Mouse (Mus musculus) erythroblast, adult 5-6 weeks (primary cell): Measurements from ENCODE around the gene Olfr1040. TPM values are rescaled to one million over a fixed set of nuclear protein-coding genes. Genes with fewer than 3 reads are reported as not detected.
"Not testable (repeated sequence)": the region's sequence is repeated elsewhere in the genome, so short reads cannot be mapped to it uniquely, and the experiment has no call there.

Experiments
- ATAC-seq: replicated peaks from 2 replicates; pipeline ENCODE4 v1.8.0; 2016; ENCODE audit warnings: moderate number of reproducible peaks, mild to moderate bottlenecking, moderate TSS enrichment, inconsistent platforms; ENCODE audit not compliant: poor library complexity, low FRiP score, severe bottlenecking
- total RNA-seq, 2 experiments: library from RNA; stranded (forward) in 1 of 2; stranded (reverse) in 1 of 2; fragments of 150-400 nt in 1 of 2; fragments of 200-764, 138-1000 nt in 1 of 2; gene quantifications; 2 replicates each; pipeline versions ENCODE4 v1.2.3 to v1.2.4; 2015 to 2017; ENCODE audit warnings: low replicate concordance in 2 of 2

Olfr1040 gene
- not detected in 2 replicates for total RNA-seq (2015; ENCODE audit: low replicate concordance)
- 2.2 TPM in 1 of 2 replicates, not detected in the other for total RNA-seq (2017; ENCODE audit: low replicate concordance)

GRCm38 (mm10) chr2:86146632-86147031, at the start of gene Olfr1040:
Olfr1040 (minus strand) TSS chr2:86146732.
- ATAC-seq, result no peak

- no peak for ATAC-seq
Measured at GRCm38 (mm10) chr2:86195863-86196262, 49.3 kb upstream of the Olfr1040 start.

GRCm38 (mm10) chr2:86185583-86185982, 39.1 kb upstream of the Olfr1040 start, which contains the start of gene Olfr52:
Olfr52 (minus strand) TSS chr2:86185683.
- no peak for ATAC-seq

- ATAC-seq, result no peak
Measured at GRCm38 (mm10) chr2:86179950-86180349, 33.4 kb upstream of the Olfr1040 start.

GRCm38 (mm10) chr2:86177720-86178119, 31.2 kb upstream of the Olfr1040 start, which contains the start of gene Olfr1044:
Olfr1044 (minus strand) TSS chr2:86177820.
- ATAC-seq, result no peak

GRCm38 (mm10) chr2:86175422-86175821, 28.9 kb upstream of the Olfr1040 start:
- not testable (repeated sequence) for ATAC-seq

GRCm38 (mm10) chr2:86167422-86167821, 20.9 kb upstream of the Olfr1040 start, which contains the start of gene Olfr1043:
Olfr1043 (minus strand) TSS chr2:86167522.
- ATAC-seq, result no peak

GRCm38 (mm10) chr2:86161738-86162137, 15.2 kb upstream of the Olfr1040 start, which contains the start of gene Olfr1042:
Olfr1042 (minus strand) TSS chr2:86161838.
- no peak for ATAC-seq

- ATAC-seq, result no peak
Measured at GRCm38 (mm10) chr2:86135828-86136227, 10.7 kb downstream of the Olfr1040 start, which contains the start of gene Olfr1039. Olfr1039 (minus strand) TSS chr2:86135928.

Other genes with a start within 250 kb of the Olfr1040 start
- gene Olfr1024, start 241.7 kb downstream of the Olfr1040 start, total RNA-seq (2015; ENCODE audit: low replicate concordance), result not detected in 2 replicates
- not detected in 2 replicates for gene Olfr1024, start 241.7 kb downstream of the Olfr1040 start, total RNA-seq (2017; ENCODE audit: low replicate concordance)
- not detected in 2 replicates for gene Olfr1025-ps1, start 231.5 kb downstream of the Olfr1040 start, total RNA-seq (2015; ENCODE audit: low replicate concordance)
- gene Olfr1025-ps1, start 231.5 kb downstream of the Olfr1040 start, total RNA-seq (2017; ENCODE audit: low replicate concordance), result not detected in 2 replicates
- gene Olfr1026, start 225.2 kb downstream of the Olfr1040 start, total RNA-seq (2015; ENCODE audit: low replicate concordance), result not detected in 2 replicates
- not detected in 2 replicates for gene Olfr1026, start 225.2 kb downstream of the Olfr1040 start, total RNA-seq (2017; ENCODE audit: low replicate concordance)
- gene Olfr1028, start 196.3 kb downstream of the Olfr1040 start, total RNA-seq (2015; ENCODE audit: low replicate concordance), result not detected in 2 replicates
- 0.42 TPM in 1 of 2 replicates, not detected in the other for gene Olfr1028, start 196.3 kb downstream of the Olfr1040 start, total RNA-seq (2017; ENCODE audit: low replicate concordance)
- not detected in 2 replicates for gene Olfr1029, start 172.8 kb downstream of the Olfr1040 start, total RNA-seq (2015; ENCODE audit: low replicate concordance)
- gene Olfr1029, start 172.8 kb downstream of the Olfr1040 start, total RNA-seq (2017; ENCODE audit: low replicate concordance), result not detected in 2 replicates
- gene Olfr1030, start 167.5 kb downstream of the Olfr1040 start, total RNA-seq (2015; ENCODE audit: low replicate concordance), result not detected in 2 replicates
- not detected in 2 replicates for gene Olfr1030, start 167.5 kb downstream of the Olfr1040 start, total RNA-seq (2017; ENCODE audit: low replicate concordance)
- not detected in 2 replicates for gene Olfr1031, start 156.4 kb downstream of the Olfr1040 start, total RNA-seq (2015; ENCODE audit: low replicate concordance)
- not detected in 2 replicates for gene Olfr1031, start 156.4 kb downstream of the Olfr1040 start, total RNA-seq (2017; ENCODE audit: low replicate concordance)
- gene Olfr1032, start 141.2 kb downstream of the Olfr1040 start, total RNA-seq (2015; ENCODE audit: low replicate concordance), result not detected in 2 replicates
- not detected in 2 replicates for gene Olfr1032, start 141.2 kb downstream of the Olfr1040 start, total RNA-seq (2017; ENCODE audit: low replicate concordance)
- gene Olfr1033, start 126.1 kb downstream of the Olfr1040 start, total RNA-seq (2015; ENCODE audit: low replicate concordance), result not detected in 2 replicates
- not detected in 2 replicates for gene Olfr1033, start 126.1 kb downstream of the Olfr1040 start, total RNA-seq (2017; ENCODE audit: low replicate concordance)
- not detected in 2 replicates for gene Olfr1034, start 100.9 kb downstream of the Olfr1040 start, total RNA-seq (2015; ENCODE audit: low replicate concordance)
- not detected in 2 replicates for gene Olfr1034, start 100.9 kb downstream of the Olfr1040 start, total RNA-seq (2017; ENCODE audit: low replicate concordance)
- gene Olfr1036, start 72.7 kb downstream of the Olfr1040 start, total RNA-seq (2015; ENCODE audit: low replicate concordance), result not detected in 2 replicates
- gene Olfr1036, start 72.7 kb downstream of the Olfr1040 start, total RNA-seq (2017; ENCODE audit: low replicate concordance), result not detected in 2 replicates
- not detected in 2 replicates for gene Olfr1037, start 59.3 kb downstream of the Olfr1040 start, total RNA-seq (2015; ENCODE audit: low replicate concordance)
- gene Olfr1037, start 59.3 kb downstream of the Olfr1040 start, total RNA-seq (2017; ENCODE audit: low replicate concordance), result not detected in 2 replicates
- not detected in 2 replicates for gene Olfr1039, start 10.8 kb downstream of the Olfr1040 start, total RNA-seq (2015; ENCODE audit: low replicate concordance)
- not detected in 2 replicates for gene Olfr1039, start 10.8 kb downstream of the Olfr1040 start, total RNA-seq (2017; ENCODE audit: low replicate concordance)
- not detected in 2 replicates for gene Olfr1042, start 15.1 kb upstream of the Olfr1040 start, total RNA-seq (2015; ENCODE audit: low replicate concordance)
- gene Olfr1042, start 15.1 kb upstream of the Olfr1040 start, total RNA-seq (2017; ENCODE audit: low replicate concordance), result not detected in 2 replicates
- not detected in 2 replicates for gene Olfr1043, start 20.8 kb upstream of the Olfr1040 start, total RNA-seq (2015; ENCODE audit: low replicate concordance)
- not detected in 2 replicates for gene Olfr1043, start 20.8 kb upstream of the Olfr1040 start, total RNA-seq (2017; ENCODE audit: low replicate concordance)
- not detected in 2 replicates for gene Olfr1044, start 31.1 kb upstream of the Olfr1040 start, total RNA-seq (2015; ENCODE audit: low replicate concordance)
- gene Olfr1044, start 31.1 kb upstream of the Olfr1040 start, total RNA-seq (2017; ENCODE audit: low replicate concordance), result 1.1 TPM in 1 of 2 replicates, not detected in the other
- not detected in 2 replicates for gene Olfr52, start 39.0 kb upstream of the Olfr1040 start, total RNA-seq (2015; ENCODE audit: low replicate concordance)
- gene Olfr52, start 39.0 kb upstream of the Olfr1040 start, total RNA-seq (2017; ENCODE audit: low replicate concordance), result not detected in 2 replicates
- gene Olfr1045, start 56.3 kb upstream of the Olfr1040 start, total RNA-seq (2015; ENCODE audit: low replicate concordance), result not detected in 2 replicates
- gene Olfr1045, start 56.3 kb upstream of the Olfr1040 start, total RNA-seq (2017; ENCODE audit: low replicate concordance), result not detected in 2 replicates
- not detected in 2 replicates for gene Olfr1046, start 72.6 kb upstream of the Olfr1040 start, total RNA-seq (2015; ENCODE audit: low replicate concordance)
- gene Olfr1046, start 72.6 kb upstream of the Olfr1040 start, total RNA-seq (2017; ENCODE audit: low replicate concordance), result not detected in 2 replicates
- not detected in 2 replicates for gene Olfr1047, start 84.7 kb upstream of the Olfr1040 start, total RNA-seq (2015; ENCODE audit: low replicate concordance)
- not detected in 2 replicates for gene Olfr1047, start 84.7 kb upstream of the Olfr1040 start, total RNA-seq (2017; ENCODE audit: low replicate concordance)
- gene Olfr1048, start 93.6 kb upstream of the Olfr1040 start, total RNA-seq (2015; ENCODE audit: low replicate concordance), result not detected in 2 replicates
- not detected in 2 replicates for gene Olfr1048, start 93.6 kb upstream of the Olfr1040 start, total RNA-seq (2017; ENCODE audit: low replicate concordance)
- not detected in 2 replicates for gene Olfr1049, start 111.6 kb upstream of the Olfr1040 start, total RNA-seq (2015; ENCODE audit: low replicate concordance)
- not detected in 2 replicates for gene Olfr1049, start 111.6 kb upstream of the Olfr1040 start, total RNA-seq (2017; ENCODE audit: low replicate concordance)
- not detected in 2 replicates for gene Olfr1051, start 132.4 kb upstream of the Olfr1040 start, total RNA-seq (2015; ENCODE audit: low replicate concordance)
- not detected in 2 replicates for gene Olfr1051, start 132.4 kb upstream of the Olfr1040 start, total RNA-seq (2017; ENCODE audit: low replicate concordance)
- gene Olfr1052, start 145.7 kb upstream of the Olfr1040 start, total RNA-seq (2015; ENCODE audit: low replicate concordance), result not detected in 2 replicates
- gene Olfr1052, start 145.7 kb upstream of the Olfr1040 start, total RNA-seq (2017; ENCODE audit: low replicate concordance), result 1.2 TPM in 1 of 2 replicates, not detected in the other
- gene Olfr1053, start 168.6 kb upstream of the Olfr1040 start, total RNA-seq (2015; ENCODE audit: low replicate concordance), result not detected in 2 replicates
- not detected in 2 replicates for gene Olfr1053, start 168.6 kb upstream of the Olfr1040 start, total RNA-seq (2017; ENCODE audit: low replicate concordance)
- not detected in 2 replicates for gene Olfr1054, start 188.7 kb upstream of the Olfr1040 start, total RNA-seq (2015; ENCODE audit: low replicate concordance)
- gene Olfr1054, start 188.7 kb upstream of the Olfr1040 start, total RNA-seq (2017; ENCODE audit: low replicate concordance), result not detected in 2 replicates
- not detected in 2 replicates for gene Olfr1055, start 203.6 kb upstream of the Olfr1040 start, total RNA-seq (2015; ENCODE audit: low replicate concordance)
- gene Olfr1055, start 203.6 kb upstream of the Olfr1040 start, total RNA-seq (2017; ENCODE audit: low replicate concordance), result not detected in 2 replicates
- gene Olfr1056, start 215.7 kb upstream of the Olfr1040 start, total RNA-seq (2015; ENCODE audit: low replicate concordance), result not detected in 2 replicates
- gene Olfr1056, start 215.7 kb upstream of the Olfr1040 start, total RNA-seq (2017; ENCODE audit: low replicate concordance), result not detected in 2 replicates
- gene Olfr1057, start 231.7 kb upstream of the Olfr1040 start, total RNA-seq (2015; ENCODE audit: low replicate concordance), result not detected in 2 replicates
- gene Olfr1057, start 231.7 kb upstream of the Olfr1040 start, total RNA-seq (2017; ENCODE audit: low replicate concordance), result not detected in 2 replicates
- gene Olfr1058, start 241.8 kb upstream of the Olfr1040 start, total RNA-seq (2015; ENCODE audit: low replicate concordance), result not detected in 2 replicates
- not detected in 2 replicates for gene Olfr1058, start 241.8 kb upstream of the Olfr1040 start, total RNA-seq (2017; ENCODE audit: low replicate concordance)